Mouse (Mus musculus) lung, postnatal 0 days (tissue): Measurements from ENCODE around the gene Shc4.

Source experiments
- CTCF ChIP-seq: IDR thresholded peaks from 2 replicates; pipeline ENCODE4 v1.5.1; 2016; ENCODE audit warnings: antibody characterized with exemption, mild to moderate bottlenecking
- EP300 ChIP-seq: IDR thresholded peaks from 2 replicates; pipeline ENCODE4 v1.6.1; 2016; ENCODE audit warnings: antibody characterized with exemption, mild to moderate bottlenecking, control low read depth

DNA sequence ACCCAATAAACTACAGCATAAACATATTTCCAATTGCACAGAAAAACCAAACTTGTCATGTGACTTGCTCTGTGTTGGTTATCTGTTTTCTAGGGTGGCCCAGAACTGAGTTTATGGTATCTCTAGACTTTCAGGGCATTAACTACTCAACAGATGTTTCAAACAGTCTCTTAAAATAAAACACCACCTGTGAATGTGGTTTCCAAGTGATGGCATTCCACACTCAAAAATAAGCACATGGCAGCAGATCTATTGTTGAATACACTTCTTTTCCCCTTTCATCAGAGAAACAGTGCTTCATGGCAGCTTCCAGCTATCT is 12.0 kb upstream of the Shc4 start:
- TF ChIP-seq CTCF: no peak
- no peak for TF ChIP-seq EP300
